Mouse (Mus musculus): ENCODE results near the gene Cldn24. TPM values are rescaled to one million over a fixed set of nuclear protein-coding genes. Genes with fewer than 3 reads are reported as not detected.
"Not testable (repeated sequence)": the region's sequence is repeated elsewhere in the genome, so short reads cannot be mapped to it uniquely, and the experiment has no call there.

Cldn24 gene
- total RNA-seq (2021): not detected
- long read RNA-seq, experiment 1: 0 reads
- long read RNA-seq, experiment 2: 0 reads

- intact Hi-C loops (cut with DNase I): no loop called here
- no peak for DNase-seq
Measured at GRCm38 (mm10) chr8:47821843-47822242, at the start of gene Cldn24. Cldn24 (plus strand) TSS chr8:47822143.

GRCm38 (mm10) chr8:47772986-47773385 lies 49.0 kb upstream of the Cldn24 start:
- intact Hi-C loops (cut with DNase I): no loop called here
- DNase-seq: no peak

GRCm38 (mm10) chr8:47777415-47777814 lies 44.5 kb upstream of the Cldn24 start:
- intact Hi-C loops (cut with DNase I): no loop called here

GRCm38 (mm10) chr8:47779589-47779988 lies 42.4 kb upstream of the Cldn24 start:
- intact Hi-C loops (cut with DNase I): no loop called here
- DNase-seq: no peak

More at GRCm38 (mm10) chr8:47777415-47777814, 44.5 kb upstream of the Cldn24 start:
- DNase-seq: no peak

GRCm38 (mm10) chr8:47781881-47782280 lies 40.1 kb upstream of the Cldn24 start:
- intact Hi-C loops (cut with DNase I): no loop called here
- DNase-seq: no peak

- intact Hi-C loops (cut with DNase I): no loop called here
- DNase-seq: no peak
Measured at GRCm38 (mm10) chr8:47783544-47783943, 38.4 kb upstream of the Cldn24 start.

GRCm38 (mm10) chr8:47783944-47784343 lies 38.0 kb upstream of the Cldn24 start:
- intact Hi-C loops (cut with DNase I): no loop called here
- DNase-seq: peak in 1 of 2 experiments; percentile 10

GRCm38 (mm10) chr8:47784436-47784835 lies 37.5 kb upstream of the Cldn24 start:
- intact Hi-C loops (cut with DNase I): no loop called here
- DNase-seq: peak; percentile 27 to 44

GRCm38 (mm10) chr8:47786323-47786722 lies 35.6 kb upstream of the Cldn24 start:
- intact Hi-C loops (cut with DNase I): no loop called here
- no peak for DNase-seq

GRCm38 (mm10) chr8:47787705-47788104 lies 34.2 kb upstream of the Cldn24 start:
- DNase-seq: no peak

GRCm38 (mm10) chr8:47791986-47792385 lies 30.0 kb upstream of the Cldn24 start:
- intact Hi-C loops (cut with DNase I): no loop called here
- DNase-seq: no peak

More at GRCm38 (mm10) chr8:47787705-47788104, 34.2 kb upstream of the Cldn24 start:
- intact Hi-C loops (cut with DNase I): no loop called here

- intact Hi-C loops (cut with DNase I): no loop called here
- no peak for DNase-seq
Measured at GRCm38 (mm10) chr8:47799438-47799837, 22.5 kb upstream of the Cldn24 start.

- intact Hi-C loops (cut with DNase I): no loop called here
- no peak for DNase-seq
Measured at GRCm38 (mm10) chr8:47802349-47802748, 19.6 kb upstream of the Cldn24 start.

- DNase-seq: no peak
- intact Hi-C loops (cut with DNase I): no loop called here
Measured at GRCm38 (mm10) chr8:47804262-47804661, 17.7 kb upstream of the Cldn24 start.

- intact Hi-C loops (cut with DNase I): no loop called here
- no peak for DNase-seq
Measured at GRCm38 (mm10) chr8:47809970-47810665, 11.8 kb upstream of the Cldn24 start.

GRCm38 (mm10) chr8:47810666-47811015 lies 11.3 kb upstream of the Cldn24 start:
- DNase-seq: no peak
- intact Hi-C loops (cut with DNase I): no loop called here

- DNase-seq: no peak
- intact Hi-C loops (cut with DNase I): no loop called here
Measured at GRCm38 (mm10) chr8:47811221-47811620, 10.7 kb upstream of the Cldn24 start.

- DNase-seq: no peak
- intact Hi-C loops (cut with DNase I): no loop called here
Measured at GRCm38 (mm10) chr8:47819034-47819433, 2.9 kb upstream of the Cldn24 start.

- no peak for DNase-seq
- intact Hi-C loops (cut with DNase I): no loop called here
Measured at GRCm38 (mm10) chr8:47820914-47821772, 800 bp upstream of the Cldn24 start.

- DNase-seq; intact Hi-C loops (cut with DNase I): not testable (repeated sequence)
Measured at GRCm38 (mm10) chr8:47822541-47822940, 598 bp downstream of the Cldn24 start.

GRCm38 (mm10) chr8:47823777-47824176 lies 1.8 kb downstream of the Cldn24 start:
- intact Hi-C loops (cut with DNase I): no loop called here
- no peak for DNase-seq

GRCm38 (mm10) chr8:47824182-47824581 lies 2.2 kb downstream of the Cldn24 start, which contains the start of gene Cldn22:
Cldn22 (plus strand) TSS chr8:47824482.
- intact Hi-C loops (cut with DNase I): no loop called here
- no peak for DNase-seq
